Mouse (Mus musculus): Measurements from ENCODE around the gene Lrmda. TPM values are rescaled to one million over a fixed set of nuclear protein-coding genes. Genes with fewer than 3 reads are reported as not detected.

The Lrmda gene
- polyA plus RNA-seq, 1 experiment from 2014 or later = 0.25 TPM

DNA sequence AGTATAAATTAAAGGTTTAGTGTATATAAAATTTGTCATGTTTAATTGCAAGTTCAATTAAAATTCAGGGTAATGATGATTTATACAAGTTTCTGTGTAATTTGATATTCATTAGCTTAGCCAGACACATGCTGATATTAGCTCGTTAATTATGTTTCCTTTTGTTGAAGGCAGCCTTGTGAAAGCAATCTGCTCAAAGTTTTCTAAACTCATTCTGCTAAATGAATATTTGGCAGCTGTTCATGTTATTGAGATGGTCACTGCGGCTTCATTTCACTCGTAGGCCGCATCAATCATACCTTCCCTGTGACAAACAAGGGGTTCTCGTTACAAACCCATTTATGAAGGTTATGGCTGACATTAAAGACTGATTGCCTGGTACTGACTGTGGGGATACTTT lies 423.2 kb downstream of the Lrmda start:
- Histone ChIP-seq H3K4me1 (replicated peaks) (no peaks in the 10 kb centered on the region), H3K27ac (no peak overlapping the region), H3K36me3 (no peaks in the 10 kb centered on the region), H3K9me3 (replicated peaks) (no peaks in the 10 kb centered on the region), H3K4me3 (replicated peaks) (no peak overlapping the region), H3K9ac (no peak overlapping the region), H3K4me2 (no peak overlapping the region), H3K27me3 (no peaks in the 10 kb centered on the region)
- ATAC-seq (ENCODE audit: low read depth) = no peak
- no peak for DNase-seq
- 69% methylated on average over 5 of the region's 5 CpGs for WGBS (ENCODE audit: insufficient replicate concordance)

DNA sequence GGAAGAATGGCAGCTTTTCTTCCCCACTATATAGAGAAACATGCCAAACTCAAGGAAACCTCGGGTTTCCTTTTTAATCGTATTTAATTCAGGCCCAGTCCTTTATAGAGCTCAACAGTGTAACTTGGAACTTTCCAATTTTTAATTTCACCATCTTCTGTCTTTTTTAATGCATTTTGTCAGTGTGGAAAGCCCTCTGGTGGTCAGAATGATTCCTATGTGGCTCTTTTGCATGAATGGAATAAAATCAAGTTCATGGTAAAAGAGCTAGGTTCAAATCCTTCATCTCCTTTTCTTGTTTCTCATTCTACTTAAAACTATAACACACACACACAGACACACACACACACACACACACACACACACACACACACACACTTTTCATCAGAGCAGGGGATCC lies 425.0 kb downstream of the Lrmda start:
- WGBS (ENCODE audit: insufficient replicate concordance) = 60% methylated on average over 2 of the region's 2 CpGs
- no peak overlapping the region for H3K4me3 ChIP-seq (replicated peaks)

DNA sequence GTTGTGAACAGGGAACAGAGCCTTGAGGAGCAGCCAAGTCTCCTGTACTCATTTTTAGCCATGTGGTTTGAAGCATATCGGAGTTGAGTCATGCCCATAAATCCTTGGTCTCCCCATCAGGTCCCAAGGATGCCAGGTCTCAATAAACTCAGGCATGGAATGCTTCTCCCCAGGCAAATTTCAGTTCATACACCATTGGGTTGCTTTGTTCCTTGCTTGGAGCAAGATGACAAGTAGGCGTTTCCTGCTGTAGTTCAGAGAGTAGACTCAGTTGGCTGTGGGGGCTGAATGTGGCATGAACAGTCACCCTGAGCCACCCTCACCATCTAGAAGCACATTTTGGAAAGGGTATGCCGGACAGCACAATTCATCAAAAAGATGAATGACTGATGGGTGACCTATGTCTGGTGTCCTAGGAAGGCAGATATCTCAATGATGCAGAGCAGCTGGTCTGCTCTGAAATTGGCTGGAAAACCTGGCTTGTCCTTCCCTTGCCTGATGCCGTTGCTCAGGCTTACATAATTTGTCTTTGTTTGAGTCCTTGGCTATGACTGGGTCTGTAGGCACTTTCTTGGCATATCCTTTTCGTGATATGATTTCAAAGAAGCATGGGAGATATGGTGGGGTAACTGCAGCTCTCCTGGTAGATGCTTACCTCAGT lies 425.8 kb downstream of the Lrmda start:
- H3K4me1 ChIP-seq (replicated peaks) = no peaks in the 10 kb centered on the region
- H3K4me3 ChIP-seq (replicated peaks) = no peak overlapping the region
- H3K36me3 ChIP-seq = no peaks in the 10 kb centered on the region
- DNase-seq (no peak), ATAC-seq (ENCODE audit: low read depth) (no peak)
- no peaks in the 10 kb centered on the region for H3K27me3 ChIP-seq
- H3K9me3 ChIP-seq (replicated peaks) = no peaks in the 10 kb centered on the region
- no peak overlapping the region for H3K4me2 ChIP-seq
- WGBS (ENCODE audit: insufficient replicate concordance) = 60% methylated on average over 5 of the region's 5 CpGs
- H3K27ac ChIP-seq = no peak overlapping the region
- no peak overlapping the region for H3K9ac ChIP-seq

More for the DNA sequence above, 425.0 kb downstream of the Lrmda start:
- Histone ChIP-seq H3K9me3 (replicated peaks) (no peaks in the 10 kb centered on the region), H3K4me2 (no peak overlapping the region), H3K36me3 (no peaks in the 10 kb centered on the region), H3K27me3 (no peaks in the 10 kb centered on the region), H3K4me1 (replicated peaks) (no peaks in the 10 kb centered on the region), H3K27ac (no peak overlapping the region), H3K9ac (no peak overlapping the region)
- ATAC-seq (ENCODE audit: low read depth) (no peak), DNase-seq (no peak)

DNA sequence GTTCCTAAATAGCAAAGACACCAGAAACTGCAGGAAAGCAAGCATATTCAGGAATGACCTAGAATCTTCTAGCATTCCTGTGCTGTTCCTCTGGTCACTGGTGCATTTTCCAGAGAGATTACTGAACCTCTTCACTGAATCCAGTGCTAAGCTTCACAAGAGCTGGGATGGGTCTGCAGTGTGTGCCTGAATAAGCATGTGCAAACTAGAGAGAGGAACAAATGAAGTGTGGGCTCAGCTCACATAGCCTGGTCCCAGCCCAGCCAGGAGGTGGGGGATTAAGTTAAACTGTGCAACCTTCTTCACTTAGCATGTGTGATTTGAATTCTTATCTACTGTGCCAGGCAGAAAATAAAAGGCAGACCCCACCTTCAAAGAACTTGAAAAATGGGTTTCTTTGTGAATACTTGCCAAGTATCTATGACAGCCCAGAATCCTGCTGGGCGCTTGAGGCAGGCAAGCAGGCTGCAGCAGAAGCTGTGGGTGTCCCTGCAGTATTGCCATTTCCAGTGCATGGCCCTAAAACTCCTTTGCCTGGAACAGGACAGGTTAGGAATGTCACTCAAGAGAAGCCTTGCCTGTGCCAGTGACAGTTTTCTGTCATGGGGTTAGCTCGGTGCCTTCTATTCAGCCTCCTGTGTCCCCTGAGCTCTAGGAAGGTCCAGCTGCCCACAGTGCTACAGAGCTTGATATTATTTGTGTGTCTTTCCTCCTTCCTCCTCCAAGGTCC lies 426.5 kb downstream of the Lrmda start:
- DNase-seq (no peak), ATAC-seq (ENCODE audit: low read depth) (no peak)
- Histone ChIP-seq H3K27me3 (no peaks in the 10 kb centered on the region), H3K4me3 (replicated peaks) (no peak overlapping the region), H3K9ac (no peak overlapping the region), H3K27ac (no peak overlapping the region), H3K4me2 (no peak overlapping the region), H3K36me3 (no peaks in the 10 kb centered on the region), H3K4me1 (replicated peaks) (no peaks in the 10 kb centered on the region), H3K9me3 (replicated peaks) (no peaks in the 10 kb centered on the region)
- WGBS (ENCODE audit: insufficient replicate concordance) = 62% methylated on average over 2 of the region's 2 CpGs

DNA sequence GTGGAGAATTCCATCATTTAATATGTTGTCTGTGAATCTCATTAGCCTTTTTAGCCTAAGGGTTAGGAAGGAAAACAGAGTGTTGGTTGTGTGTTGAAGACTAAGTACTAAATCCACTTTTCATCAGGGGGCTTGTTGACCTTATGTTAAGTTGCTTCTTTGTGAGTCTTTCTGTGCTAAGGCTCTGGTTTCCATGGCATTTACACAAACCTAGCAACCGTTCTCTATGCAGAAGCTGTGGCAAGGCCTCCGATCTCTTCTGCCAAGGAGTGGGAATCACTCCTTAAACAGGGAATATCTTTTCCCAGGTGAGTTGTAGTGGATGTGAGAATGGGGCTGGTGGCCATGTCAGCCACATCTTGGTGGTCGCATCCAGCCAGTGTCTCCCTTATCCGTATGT lies 432.1 kb downstream of the Lrmda start:
- Histone ChIP-seq H3K9ac (no peak overlapping the region), H3K4me2 (no peak overlapping the region), H3K9me3 (replicated peaks) (no peaks in the 10 kb centered on the region), H3K36me3 (no peaks in the 10 kb centered on the region), H3K4me3 (replicated peaks) (no peak overlapping the region), H3K4me1 (replicated peaks) (no peaks in the 10 kb centered on the region), H3K27me3 (no peaks in the 10 kb centered on the region), H3K27ac (no peak overlapping the region)
- WGBS (ENCODE audit: insufficient replicate concordance) = 73% methylated on average over 4 of the region's 4 CpGs
- DNase-seq (no peak), ATAC-seq (ENCODE audit: low read depth) (no peak)

DNA sequence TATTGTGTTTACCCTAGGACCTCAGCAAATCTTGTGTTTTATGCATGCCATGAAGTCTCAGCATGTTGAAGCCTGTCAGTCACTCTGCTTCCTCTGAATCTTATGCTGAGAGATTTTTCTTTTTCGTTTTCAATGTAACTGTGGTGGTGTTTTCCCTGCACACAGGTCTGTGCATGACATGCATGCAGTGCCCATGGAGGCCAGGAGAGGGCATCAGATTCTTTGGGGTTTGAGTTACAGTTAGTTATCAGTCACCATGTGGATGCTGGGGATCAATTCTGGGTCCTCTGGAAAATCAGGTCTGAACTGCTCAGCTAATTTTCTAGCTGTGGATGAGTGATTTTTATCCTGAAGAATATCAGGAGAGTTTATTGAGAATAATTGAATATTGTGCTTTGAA lies 444.8 kb downstream of the Lrmda start:
- H3K9me3 ChIP-seq (replicated peaks) = no peaks in the 10 kb centered on the region
- H3K4me1 ChIP-seq (replicated peaks) = peaks cover 6% of the 10 kb centered on the region; the same call in 1 of the 2 replicates
- 48% methylated on average over 1 of the region's 1 CpGs for WGBS (ENCODE audit: insufficient replicate concordance)
- no peak overlapping the region for H3K4me3 ChIP-seq (replicated peaks)
- H3K4me2 ChIP-seq = no peak overlapping the region
- ATAC-seq (ENCODE audit: low read depth) (no peak), DNase-seq (no peak)
- no peaks in the 10 kb centered on the region for H3K27me3 ChIP-seq
- no peak overlapping the region for H3K27ac ChIP-seq
- no peaks in the 10 kb centered on the region for H3K36me3 ChIP-seq
- H3K9ac ChIP-seq = no peak overlapping the region

DNA sequence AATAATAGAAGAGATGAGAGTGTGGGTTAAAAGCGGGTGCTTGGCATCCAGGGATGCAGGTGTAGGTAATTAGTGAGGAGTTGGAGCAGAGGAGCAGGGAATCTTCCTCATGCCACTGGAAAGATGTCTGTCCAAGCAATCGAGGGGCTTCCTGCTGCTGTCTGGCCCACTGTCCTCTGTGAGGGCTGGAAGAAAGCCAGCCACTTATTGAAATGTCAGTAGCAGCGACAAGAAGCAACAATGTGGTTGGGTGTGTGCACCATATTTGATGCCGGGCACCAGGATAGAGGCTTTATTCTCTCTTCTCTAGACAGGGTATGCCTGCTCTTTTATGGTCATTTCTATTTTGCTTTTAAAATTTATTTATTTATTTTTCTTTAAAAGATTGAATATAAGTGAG lies 451.5 kb downstream of the Lrmda start:
- ATAC-seq (ENCODE audit: low read depth) = no peak
- DNase-seq = no peak
- H3K27me3 ChIP-seq = no peaks in the 10 kb centered on the region
- H3K4me2 ChIP-seq = no peak overlapping the region
- no peaks in the 10 kb centered on the region for H3K4me1 ChIP-seq (replicated peaks)
- WGBS (ENCODE audit: insufficient replicate concordance) = 62% methylated on average over 4 of the region's 4 CpGs
- no peak overlapping the region for H3K27ac ChIP-seq
- no peaks in the 10 kb centered on the region for H3K36me3 ChIP-seq
- no peak overlapping the region for H3K4me3 ChIP-seq (replicated peaks)
- H3K9me3 ChIP-seq (replicated peaks) = no peaks in the 10 kb centered on the region
- no peak overlapping the region for H3K9ac ChIP-seq

DNA sequence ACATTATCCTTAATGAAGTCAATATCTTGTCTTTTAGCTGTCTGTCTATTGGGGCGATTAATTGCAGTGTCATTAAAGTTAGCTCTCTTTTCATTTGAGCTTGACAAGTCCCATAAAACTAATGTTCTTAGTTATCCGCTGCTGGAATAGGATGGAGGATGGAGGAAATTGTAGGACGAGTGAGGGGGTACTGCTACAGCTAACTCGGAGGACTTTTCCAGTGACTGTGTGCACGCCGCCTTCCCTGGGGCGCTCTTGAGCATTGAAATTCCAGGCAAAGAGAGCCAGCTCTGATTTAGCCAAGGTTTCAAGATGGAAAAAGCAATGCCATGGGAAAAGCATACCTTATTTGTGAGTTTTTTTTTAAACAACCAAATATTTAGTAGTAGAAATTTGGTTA lies 453.9 kb downstream of the Lrmda start:
- DNase-seq = no peak
- Histone ChIP-seq H3K4me2 (no peak overlapping the region), H3K9me3 (replicated peaks) (no peaks in the 10 kb centered on the region), H3K36me3 (no peaks in the 10 kb centered on the region), H3K27ac (no peak overlapping the region), H3K27me3 (no peaks in the 10 kb centered on the region), H3K4me3 (replicated peaks) (no peak overlapping the region), H3K9ac (no peak overlapping the region), H3K4me1 (replicated peaks) (no peaks in the 10 kb centered on the region)
- no peak for ATAC-seq (ENCODE audit: low read depth)
- WGBS (ENCODE audit: insufficient replicate concordance) = 78% methylated on average over 7 of the region's 7 CpGs

DNA sequence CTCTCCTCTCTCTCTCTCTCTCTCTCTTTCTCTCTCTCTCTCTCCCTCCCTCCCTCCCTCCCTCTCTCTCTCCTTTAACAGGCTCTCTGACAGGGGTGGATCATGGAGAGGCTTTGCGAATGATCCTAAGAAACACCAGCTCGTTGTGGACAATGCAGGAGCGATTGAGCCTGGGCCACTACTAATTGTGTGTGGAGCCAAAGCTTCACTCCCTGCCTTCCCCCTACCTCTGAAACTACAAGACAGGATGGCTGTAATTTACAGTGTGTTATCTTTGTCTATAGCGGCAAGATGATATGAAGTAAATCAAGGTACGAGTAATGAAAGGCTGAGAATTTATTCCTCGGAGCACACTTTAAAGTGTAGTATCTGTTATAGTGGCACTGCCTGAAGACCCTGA lies 454.5 kb downstream of the Lrmda start:
- H3K4me1 ChIP-seq (replicated peaks) = no peaks in the 10 kb centered on the region
- no peak overlapping the region for H3K4me3 ChIP-seq (replicated peaks)
- no peak overlapping the region for H3K4me2 ChIP-seq
- ATAC-seq (ENCODE audit: low read depth) = no peak
- DNase-seq = no peak
- H3K9ac ChIP-seq = no peak overlapping the region
- 74% methylated on average over 6 of the region's 6 CpGs for WGBS (ENCODE audit: insufficient replicate concordance)
- no peaks in the 10 kb centered on the region for H3K27me3 ChIP-seq
- no peak overlapping the region for H3K27ac ChIP-seq
- no peaks in the 10 kb centered on the region for H3K36me3 ChIP-seq
- no peaks in the 10 kb centered on the region for H3K9me3 ChIP-seq (replicated peaks)

DNA sequence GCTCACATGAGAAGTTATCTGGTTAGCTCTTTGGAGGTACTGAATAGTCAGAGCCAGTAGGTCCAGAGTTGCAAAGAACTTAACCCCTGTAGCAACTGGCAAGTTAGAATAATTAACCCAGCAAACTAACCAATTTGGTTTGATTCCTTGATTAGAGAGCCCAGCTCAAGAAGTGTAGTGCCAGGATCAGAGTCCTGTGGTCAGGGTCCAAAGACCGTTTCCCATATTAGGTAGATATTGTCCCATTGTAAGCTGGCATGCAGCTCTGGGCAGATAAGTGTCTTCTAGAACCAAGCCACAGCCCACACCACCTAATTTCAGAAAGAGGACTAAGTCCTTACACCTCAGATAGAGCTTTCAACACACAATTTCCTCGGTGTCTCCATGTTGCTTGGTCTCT lies 473.8 kb downstream of the Lrmda start:
- no peaks in the 10 kb centered on the region for H3K9me3 ChIP-seq (replicated peaks)
- H3K4me2 ChIP-seq = no peak overlapping the region
- no peaks in the 10 kb centered on the region for H3K36me3 ChIP-seq
- DNase-seq (no peak), ATAC-seq (ENCODE audit: low read depth) (no peak)
- WGBS (ENCODE audit: insufficient replicate concordance) = 59% methylated on average over 2 of the region's 2 CpGs
- no peaks in the 10 kb centered on the region for H3K27me3 ChIP-seq
- no peak overlapping the region for H3K27ac ChIP-seq
- no peak overlapping the region for H3K4me3 ChIP-seq (replicated peaks)
- H3K4me1 ChIP-seq (replicated peaks) = no peaks in the 10 kb centered on the region
- no peak overlapping the region for H3K9ac ChIP-seq

DNA sequence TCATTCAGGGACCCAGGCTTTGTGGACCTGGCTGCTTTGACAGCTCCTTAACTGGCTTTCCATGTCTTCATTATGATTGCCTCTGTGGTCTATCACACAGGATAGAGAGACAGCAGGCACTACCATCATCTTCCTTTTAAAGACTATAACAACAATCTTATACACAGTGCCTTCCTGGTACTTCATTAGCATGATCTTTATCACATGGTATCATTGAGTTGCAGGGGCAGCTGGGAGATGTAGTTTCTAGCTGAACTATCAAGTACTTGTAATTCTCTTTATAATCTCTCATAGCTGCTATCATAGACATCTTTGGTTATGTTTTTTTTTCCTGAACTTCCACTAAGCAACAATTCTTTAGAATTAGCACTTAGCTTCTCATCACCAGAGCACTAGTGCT lies 474.8 kb downstream of the Lrmda start:
- Histone ChIP-seq H3K4me3 (replicated peaks) (no peak overlapping the region), H3K27me3 (no peaks in the 10 kb centered on the region), H3K27ac (no peak overlapping the region), H3K4me2 (no peak overlapping the region), H3K9me3 (replicated peaks) (no peaks in the 10 kb centered on the region), H3K4me1 (replicated peaks) (no peaks in the 10 kb centered on the region), H3K36me3 (no peaks in the 10 kb centered on the region), H3K9ac (no peak overlapping the region)
- no peak for ATAC-seq (ENCODE audit: low read depth)
- no peak for DNase-seq

DNA sequence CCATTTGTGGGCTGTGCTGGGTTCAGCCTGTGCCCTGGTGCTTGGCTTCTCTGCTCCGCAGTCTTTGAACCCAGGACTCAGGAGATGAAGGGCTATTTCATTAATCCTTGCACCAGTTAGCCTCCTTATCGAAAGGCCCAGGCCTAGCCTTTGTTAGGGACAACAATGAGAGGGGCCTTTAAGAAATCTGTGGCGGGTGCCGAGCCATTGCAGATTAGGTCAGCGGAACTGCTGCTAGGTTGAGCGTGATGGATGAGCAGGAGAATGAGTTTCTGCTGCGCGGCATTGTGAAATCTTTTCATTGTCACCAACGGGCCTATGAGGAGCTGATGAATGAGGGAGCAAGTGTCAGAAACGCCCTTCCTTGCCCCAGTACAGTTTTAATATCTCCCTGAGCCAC lies 475.4 kb downstream of the Lrmda start:
- Histone ChIP-seq H3K36me3 (no peaks in the 10 kb centered on the region), H3K4me2 (no peak overlapping the region), H3K4me1 (replicated peaks) (no peaks in the 10 kb centered on the region), H3K9ac (no peak overlapping the region), H3K4me3 (replicated peaks) (no peak overlapping the region), H3K27ac (no peak overlapping the region), H3K27me3 (no peaks in the 10 kb centered on the region), H3K9me3 (replicated peaks) (no peaks in the 10 kb centered on the region)
- ATAC-seq (ENCODE audit: low read depth) = no peak
- no peak for DNase-seq
- WGBS (ENCODE audit: insufficient replicate concordance) = 54% methylated on average over 10 of the region's 10 CpGs
